Mouse (Mus musculus): ENCODE results near the gene Ntrk3.

Gene Ntrk3

GRCm38 (mm10) chr7:78585960-78586359 is 151.9 kb downstream of the Ntrk3 start:
- H3K27me3 ChIP-seq (ENCODE audit: control insufficient read depth, insufficient read depth, low read length, poor library complexity, severe bottlenecking): no peaks in the 10 kb centered on the region
- H3K36me3 ChIP-seq (ENCODE audit: control insufficient read depth, insufficient read depth, low read length, poor library complexity, severe bottlenecking): no peaks in the 10 kb centered on the region
- no peak for DNase-seq (ENCODE audit: low read depth, low spot score)

DNA sequence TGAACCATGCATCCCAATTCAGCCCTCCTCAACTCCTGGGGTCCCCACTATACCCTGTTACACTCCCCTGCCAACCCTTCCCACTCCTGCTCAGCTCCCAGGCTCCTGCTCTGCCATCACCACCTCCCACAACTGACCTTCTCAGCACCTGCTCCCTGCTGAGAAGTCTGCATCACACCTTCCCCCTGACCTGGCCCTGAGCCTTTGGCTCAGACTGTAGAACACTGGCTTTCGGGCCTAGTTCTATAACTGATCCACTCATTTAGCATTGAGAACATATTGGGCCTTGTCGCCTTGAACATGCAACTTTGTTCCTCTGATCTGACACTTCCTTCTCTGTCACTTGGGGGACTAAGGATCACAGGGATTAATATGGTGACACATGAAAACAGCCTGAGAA is 152.9 kb downstream of the Ntrk3 start:
- Histone ChIP-seq H3K36me3 (ENCODE audit: control insufficient read depth, insufficient read depth, low read length, poor library complexity, severe bottlenecking) (no peaks in the 10 kb centered on the region), H3K27me3 (ENCODE audit: control insufficient read depth, insufficient read depth, low read length, poor library complexity, severe bottlenecking) (no peaks in the 10 kb centered on the region)
- DNase-seq (ENCODE audit: low read depth, low spot score): no peak

- H3K36me3 ChIP-seq (ENCODE audit: control insufficient read depth, insufficient read depth, low read length, poor library complexity, severe bottlenecking): no peaks in the 10 kb centered on the region
- H3K27me3 ChIP-seq (ENCODE audit: control insufficient read depth, insufficient read depth, low read length, poor library complexity, severe bottlenecking): no peaks in the 10 kb centered on the region
- no peak for DNase-seq (ENCODE audit: low read depth, low spot score)
These were observed 153.3 kb downstream of the Ntrk3 start for GRCm38 (mm10) chr7:78584499-78584898.

- Histone ChIP-seq H3K36me3 (ENCODE audit: control insufficient read depth, insufficient read depth, low read length, poor library complexity, severe bottlenecking) (no peaks in the 10 kb centered on the region), H3K27me3 (ENCODE audit: control insufficient read depth, insufficient read depth, low read length, poor library complexity, severe bottlenecking) (no peaks in the 10 kb centered on the region)
- DNase-seq (ENCODE audit: low read depth, low spot score): no peak
These were observed 154.1 kb downstream of the Ntrk3 start for GRCm38 (mm10) chr7:78583678-78584077.

- Histone ChIP-seq H3K27me3 (ENCODE audit: control insufficient read depth, insufficient read depth, low read length, poor library complexity, severe bottlenecking) (no peaks in the 10 kb centered on the region), H3K36me3 (ENCODE audit: control insufficient read depth, insufficient read depth, low read length, poor library complexity, severe bottlenecking) (no peaks in the 10 kb centered on the region)
- no peak for DNase-seq (ENCODE audit: low read depth, low spot score)
These were observed 156.5 kb downstream of the Ntrk3 start for GRCm38 (mm10) chr7:78581341-78581740.

GRCm38 (mm10) chr7:78579461-78580234 is 158.2 kb downstream of the Ntrk3 start:
- no peak for DNase-seq (ENCODE audit: low read depth, low spot score)
- no peaks in the 10 kb centered on the region for H3K27me3 ChIP-seq (ENCODE audit: control insufficient read depth, insufficient read depth, low read length, poor library complexity, severe bottlenecking)
- H3K36me3 ChIP-seq (ENCODE audit: control insufficient read depth, insufficient read depth, low read length, poor library complexity, severe bottlenecking): no peaks in the 10 kb centered on the region

- H3K36me3 ChIP-seq (ENCODE audit: control insufficient read depth, insufficient read depth, low read length, poor library complexity, severe bottlenecking): no peaks in the 10 kb centered on the region
- no peaks in the 10 kb centered on the region for H3K27me3 ChIP-seq (ENCODE audit: control insufficient read depth, insufficient read depth, low read length, poor library complexity, severe bottlenecking)
- DNase-seq (ENCODE audit: low read depth, low spot score): no peak
These were observed 159.1 kb downstream of the Ntrk3 start for GRCm38 (mm10) chr7:78578461-78579359.

DNA sequence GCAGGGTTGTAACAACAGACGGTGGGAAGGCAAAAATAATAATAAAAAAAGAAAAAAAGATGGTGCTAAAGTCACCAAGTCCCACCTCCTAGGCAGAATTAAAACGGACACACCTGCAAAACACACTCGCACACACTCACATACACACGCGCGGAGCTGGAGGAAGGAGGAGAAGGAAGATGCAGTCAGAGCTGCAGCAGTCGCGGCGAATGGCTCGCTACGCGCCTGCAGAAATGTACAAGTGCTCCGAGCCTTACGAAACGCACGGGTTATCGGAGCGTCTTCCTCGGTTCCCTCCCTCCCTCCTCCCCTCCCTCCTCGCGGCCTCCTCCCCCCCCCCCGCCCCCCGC is 159.7 kb downstream of the Ntrk3 start:
- no peak for DNase-seq (ENCODE audit: low read depth, low spot score)
- Histone ChIP-seq H3K27me3 (ENCODE audit: control insufficient read depth, insufficient read depth, low read length, poor library complexity, severe bottlenecking) (no peaks in the 10 kb centered on the region), H3K36me3 (ENCODE audit: control insufficient read depth, insufficient read depth, low read length, poor library complexity, severe bottlenecking) (no peaks in the 10 kb centered on the region)

DNA sequence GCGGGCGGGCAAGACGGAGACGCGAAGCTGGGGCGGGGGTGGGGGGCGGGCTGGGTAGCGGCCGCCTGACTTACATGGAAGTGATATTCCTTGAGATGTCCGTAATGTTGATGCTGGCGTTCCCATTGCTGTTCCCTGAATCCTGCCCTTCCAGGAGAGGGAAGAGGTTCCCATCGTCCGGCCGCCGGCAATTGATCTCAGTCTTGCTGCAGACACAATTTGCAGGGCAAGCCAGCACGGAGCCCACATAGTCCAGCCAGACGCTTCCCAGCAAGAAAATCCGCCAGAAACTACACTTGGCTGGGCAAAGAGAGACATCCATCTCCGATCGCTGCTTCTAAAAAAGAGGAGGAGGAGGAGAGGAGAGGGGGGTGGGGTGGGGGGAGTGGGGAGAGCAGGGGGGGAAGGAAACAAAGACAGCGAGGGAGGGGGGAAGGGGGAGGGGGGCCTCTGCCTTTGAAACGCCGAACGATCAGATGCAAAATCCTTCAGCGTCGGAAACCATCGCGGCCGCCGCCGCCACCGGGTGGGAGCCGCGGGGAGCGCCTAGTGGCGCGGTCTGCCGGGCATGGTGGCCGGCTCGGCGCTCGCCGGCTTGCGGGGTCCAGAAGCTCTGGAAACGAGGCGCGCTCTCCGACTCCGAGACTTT is 160.2 kb downstream of the Ntrk3 start:
- Histone ChIP-seq H3K27me3 (ENCODE audit: control insufficient read depth, insufficient read depth, low read length, poor library complexity, severe bottlenecking) (no peaks in the 10 kb centered on the region), H3K36me3 (ENCODE audit: control insufficient read depth, insufficient read depth, low read length, poor library complexity, severe bottlenecking) (no peaks in the 10 kb centered on the region)
- no peak for DNase-seq (ENCODE audit: low read depth, low spot score)

GRCm38 (mm10) chr7:78576706-78577461 is 160.9 kb downstream of the Ntrk3 start:
- no peak for DNase-seq (ENCODE audit: low read depth, low spot score)

DNA sequence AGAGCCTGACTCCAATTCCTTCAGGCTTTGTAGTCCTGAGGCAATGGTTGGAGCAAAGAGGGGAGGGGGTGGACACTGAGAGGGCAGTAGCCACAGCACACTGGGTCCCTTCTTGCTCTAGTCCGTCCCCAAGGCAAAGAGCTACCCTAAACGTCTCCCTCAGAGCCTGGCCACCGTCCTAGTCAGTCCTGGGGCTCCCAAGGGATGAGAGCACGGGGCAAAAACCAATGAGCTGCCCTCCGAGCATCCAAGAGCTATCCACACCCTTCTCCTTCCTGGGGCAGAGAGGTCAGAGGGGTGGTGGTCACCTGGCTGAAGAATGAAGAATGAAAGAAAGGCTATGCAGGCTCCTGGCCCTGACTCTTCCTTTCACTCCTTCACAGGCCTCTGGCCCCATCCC is 161.6 kb downstream of the Ntrk3 start:
- no peak for DNase-seq (ENCODE audit: low read depth, low spot score)
- no peaks in the 10 kb centered on the region for H3K27me3 ChIP-seq (ENCODE audit: control insufficient read depth, insufficient read depth, low read length, poor library complexity, severe bottlenecking)
- no peaks in the 10 kb centered on the region for H3K36me3 ChIP-seq (ENCODE audit: control insufficient read depth, insufficient read depth, low read length, poor library complexity, severe bottlenecking)

More at GRCm38 (mm10) chr7:78576706-78577461, 160.9 kb downstream of the Ntrk3 start:
- Histone ChIP-seq H3K27me3 (ENCODE audit: control insufficient read depth, insufficient read depth, low read length, poor library complexity, severe bottlenecking) (no peaks in the 10 kb centered on the region), H3K36me3 (ENCODE audit: control insufficient read depth, insufficient read depth, low read length, poor library complexity, severe bottlenecking) (no peaks in the 10 kb centered on the region)

- H3K27me3 ChIP-seq (ENCODE audit: control insufficient read depth, insufficient read depth, low read length, poor library complexity, severe bottlenecking): no peaks in the 10 kb centered on the region
- no peaks in the 10 kb centered on the region for H3K36me3 ChIP-seq (ENCODE audit: control insufficient read depth, insufficient read depth, low read length, poor library complexity, severe bottlenecking)
- DNase-seq (ENCODE audit: low read depth, low spot score): no peak
These were observed 162.3 kb downstream of the Ntrk3 start for GRCm38 (mm10) chr7:78575556-78575955.

- Histone ChIP-seq H3K27me3 (ENCODE audit: control insufficient read depth, insufficient read depth, low read length, poor library complexity, severe bottlenecking) (no peaks in the 10 kb centered on the region), H3K36me3 (ENCODE audit: control insufficient read depth, insufficient read depth, low read length, poor library complexity, severe bottlenecking) (no peaks in the 10 kb centered on the region)
- no peak for DNase-seq (ENCODE audit: low read depth, low spot score)
These were observed 166.6 kb downstream of the Ntrk3 start for GRCm38 (mm10) chr7:78571196-78571595.

DNA sequence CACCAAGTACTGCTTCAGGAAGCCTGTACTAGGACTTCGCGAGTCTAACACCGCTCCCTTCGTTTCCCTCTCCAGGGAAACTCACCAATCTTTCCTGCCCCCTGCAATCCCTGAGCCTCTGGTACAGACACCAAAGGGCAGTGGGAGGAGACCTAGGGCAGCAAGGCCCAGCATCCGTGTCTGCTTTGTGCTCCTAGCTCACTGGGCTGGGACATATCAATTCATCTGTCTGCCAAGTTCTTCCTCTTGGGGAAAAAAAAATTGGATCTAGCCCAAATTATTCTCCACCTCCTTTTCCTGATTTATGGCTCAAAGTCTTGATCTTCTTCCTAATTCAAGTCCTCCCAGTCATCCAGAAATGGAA is 168.6 kb downstream of the Ntrk3 start:
- Histone ChIP-seq H3K36me3 (ENCODE audit: control insufficient read depth, insufficient read depth, low read length, poor library complexity, severe bottlenecking) (no peaks in the 10 kb centered on the region), H3K27me3 (ENCODE audit: control insufficient read depth, insufficient read depth, low read length, poor library complexity, severe bottlenecking) (no peaks in the 10 kb centered on the region)
- no peak for DNase-seq (ENCODE audit: low read depth, low spot score)

All from splenic B cell, adult 2 months (primary cell).